Mouse (Mus musculus): ENCODE data around the gene Igf2. TPM values are rescaled to one million over a fixed set of nuclear protein-coding genes. Genes with fewer than 3 reads are reported as not detected.

The Igf2 gene
- polyA plus RNA-seq, 1 experiment from 2014 or later: 151 TPM

MicroRNAs encoded within 50 kb of the gene (microRNA counts, 519-probe panel; counts per million panel counts)
- microRNA mmu-miR-483: not detected

Small RNA genes within 50 kb of the gene (microRNA-seq; reads per million reads assigned to microRNA genes)
- 625 reads per million, percentile 71 among the genes with 10 or more reads in this experiment for gene Mir483

Other genes starting within 250 kb of the Igf2 start
- gene Syt8, start 232.0 kb downstream of the Igf2 start, polyA plus RNA-seq (2016; fragmentation: Nextera tagmentation; extraction: Ambion mirVana): 0.34 TPM in 1 of 2 replicates, not detected in the other
- 0.52 and 1.5 TPM in 2 replicates for gene Tnni2, start 225.0 kb downstream of the Igf2 start, polyA plus RNA-seq (2016; fragmentation: Nextera tagmentation; extraction: Ambion mirVana)
- 14.2 and 15.0 TPM in 2 replicates for gene Lsp1, start 206.0 kb downstream of the Igf2 start, polyA plus RNA-seq (2016; fragmentation: Nextera tagmentation; extraction: Ambion mirVana)
- gene Tnnt3, start 168.0 kb downstream of the Igf2 start, polyA plus RNA-seq (2016; fragmentation: Nextera tagmentation; extraction: Ambion mirVana): 1.9 TPM in 2 replicates
- 15.8 and 20.3 TPM in 2 replicates for gene Mrpl23, start 134.1 kb downstream of the Igf2 start, polyA plus RNA-seq (2016; fragmentation: Nextera tagmentation; extraction: Ambion mirVana)
- not detected in 2 replicates for gene Gm49394, start 3.1 kb upstream of the Igf2 start, polyA plus RNA-seq (2016; fragmentation: Nextera tagmentation; extraction: Ambion mirVana)
- gene Ins2, start 76.6 kb upstream of the Igf2 start, polyA plus RNA-seq (2016; fragmentation: Nextera tagmentation; extraction: Ambion mirVana): not detected in 2 replicates

Measured in midbrain, embryonic 10.5 days (tissue).